Mouse (Mus musculus): ENCODE data around the gene Gdpd1.

- no peak for TF ChIP-seq CTCF (IDR thresholded peaks at IDR 0.05; ENCODE audit: extremely low read depth, insufficient read depth, insufficient read length, insufficient replicate concordance)
- no peak for TF ChIP-seq POLR2A (IDR thresholded peaks at IDR 0.05; ENCODE audit: low read depth, low read length)
These were observed 36.5 kb upstream of the Gdpd1 start for GRCm38 (mm10) chr11:87110172-87110909.

All from spleen, adult 2 months (tissue).